Mouse (Mus musculus) ES-CJ7 (cell line): ENCODE data around the gene Col4a1.

ENCODE experiments used
- DNase-seq: peaks from one replicate; pipeline ENCODE4 v3.0.0; 2011; ENCODE audit warnings: low read depth, low spot score

The Col4a1 gene

GRCm38 (mm10) chr8:11268753-11269152 is 43.9 kb downstream of the Col4a1 start:
- DNase-seq = no peak

- DNase-seq = no peak
These were observed 46.2 kb downstream of the Col4a1 start for GRCm38 (mm10) chr8:11266471-11266870.

- peak; percentile 29 for DNase-seq
These were observed 46.7 kb downstream of the Col4a1 start for GRCm38 (mm10) chr8:11265971-11266370.

- DNase-seq = no peak
These were observed 48.8 kb downstream of the Col4a1 start for GRCm38 (mm10) chr8:11263848-11264247.

GRCm38 (mm10) chr8:11262031-11262735 is 50.4 kb downstream of the Col4a1 start:
- DNase-seq = no peak

- no peak for DNase-seq
These were observed 52.6 kb downstream of the Col4a1 start for GRCm38 (mm10) chr8:11259832-11260615.

- no peak for DNase-seq
These were observed 54.0 kb downstream of the Col4a1 start for GRCm38 (mm10) chr8:11258517-11259136.

GRCm38 (mm10) chr8:11257079-11258017 is 55.3 kb downstream of the Col4a1 start:
- DNase-seq = no peak

GRCm38 (mm10) chr8:11256405-11256804 is 56.2 kb downstream of the Col4a1 start:
- DNase-seq = no peak

GRCm38 (mm10) chr8:11255680-11256079 is 56.9 kb downstream of the Col4a1 start:
- no peak for DNase-seq

- no peak for DNase-seq
These were observed 57.6 kb downstream of the Col4a1 start for GRCm38 (mm10) chr8:11254914-11255530.

- DNase-seq = no peak
These were observed 58.1 kb downstream of the Col4a1 start for GRCm38 (mm10) chr8:11254510-11254909.

- DNase-seq = peak; percentile 76
These were observed 59.1 kb downstream of the Col4a1 start for GRCm38 (mm10) chr8:11253556-11253955.

- no peak for DNase-seq
These were observed 59.6 kb downstream of the Col4a1 start for GRCm38 (mm10) chr8:11253041-11253440.

- DNase-seq = no peak
These were observed 60.3 kb downstream of the Col4a1 start for GRCm38 (mm10) chr8:11252235-11252774.

- no peak for DNase-seq
These were observed 62.5 kb downstream of the Col4a1 start for GRCm38 (mm10) chr8:11250149-11250548.

GRCm38 (mm10) chr8:11249541-11250058 is 63.0 kb downstream of the Col4a1 start:
- no peak for DNase-seq

GRCm38 (mm10) chr8:11248712-11249111 is 63.9 kb downstream of the Col4a1 start:
- no peak for DNase-seq

GRCm38 (mm10) chr8:11241488-11241887 is 71.1 kb downstream of the Col4a1 start:
- no peak for DNase-seq

- no peak for DNase-seq
These were observed 77.8 kb downstream of the Col4a1 start for GRCm38 (mm10) chr8:11234879-11235210.
